Mouse (Mus musculus) lung, postnatal 0 days (tissue): ENCODE measurements at regions not wholly inside any gene's neighbourhood (a gene's known extent, or its start where the extent isn't known, plus 50 kb on each side); places are given as distances from the start of the nearest gene placed in this dataset.

Source experiments
- CTCF ChIP-seq: IDR thresholded peaks from 2 replicates; pipeline ENCODE4 v1.5.1; 2016; ENCODE audit warnings: antibody characterized with exemption, mild to moderate bottlenecking
- EP300 ChIP-seq: IDR thresholded peaks from 2 replicates; pipeline ENCODE4 v1.6.1; 2016; ENCODE audit warnings: antibody characterized with exemption, mild to moderate bottlenecking, control low read depth

DNA sequence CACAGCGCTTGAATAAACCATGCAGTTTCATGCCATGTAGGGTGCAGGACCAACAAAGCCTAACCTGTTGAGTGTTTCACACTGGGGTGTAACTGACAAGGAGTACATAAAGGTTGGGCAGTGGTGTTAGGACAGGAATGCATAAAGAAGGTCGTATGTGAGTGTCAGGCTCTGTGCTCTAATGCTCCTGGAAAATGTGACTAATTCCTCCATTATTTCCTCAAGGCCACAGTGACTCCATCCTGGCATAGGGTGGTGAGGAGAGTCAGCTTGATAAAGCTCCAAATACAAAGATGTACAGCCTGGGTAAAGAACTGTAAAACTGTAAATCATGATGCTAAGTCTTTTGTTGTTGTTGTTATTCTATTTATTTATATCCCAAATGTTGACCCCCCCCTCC, 393.1 kb upstream of the Nrp1 start:
- no peak for TF ChIP-seq CTCF
- TF ChIP-seq EP300, result no peak
